Mouse (Mus musculus) small intestine, adult 2 months (tissue): ENCODE results near the gene Upk3bl. TPM values are rescaled to one million over a fixed set of nuclear protein-coding genes. Genes with fewer than 3 reads are reported as not detected.

Experiments
- H3K27ac ChIP-seq: fragments of 200-500 bp; 2 replicates; pipeline ENCODE4 v1.5.1; 2012; ENCODE audit warnings: low read depth, low read length, control low read depth, inconsistent platforms; ENCODE audit not compliant: insufficient read depth
- H3K27me3 ChIP-seq: fragments of 200-500 bp; 2 replicates; pipeline ENCODE4 v1.6.1; 2012; ENCODE audit warnings: mild to moderate bottlenecking, moderate library complexity, low read length, inconsistent platforms; ENCODE audit not compliant: control insufficient read depth, insufficient read depth
- H3K36me3 ChIP-seq: fragments of 200-500 bp; 2 replicates; pipeline ENCODE4 v1.6.1; 2012; ENCODE audit warnings: mild to moderate bottlenecking, low read length, control low read depth, inconsistent platforms; ENCODE audit not compliant: control insufficient read depth, insufficient read depth
- H3K4me1 ChIP-seq: fragments of 200-500 bp; 2 replicates; pipeline ENCODE4 v1.6.1; 2012; ENCODE audit warnings: low read length, inconsistent platforms, mixed read lengths; ENCODE audit not compliant: control insufficient read depth, insufficient read depth, insufficient read length
- H3K4me3 ChIP-seq: fragments of 200-500 bp; 2 replicates; pipeline ENCODE4 v1.5.1; 2012; ENCODE audit warnings: low read depth, mild to moderate bottlenecking, control low read depth, inconsistent platforms, low read length, moderate library complexity
- CTCF ChIP-seq: fragments of 200-500 bp; IDR thresholded peaks from 2 replicates; pipeline ENCODE4 v1.5.1; 2012; ENCODE audit warnings: low read depth, mild to moderate bottlenecking, control low read depth, inconsistent platforms, low read length, moderate library complexity, mixed read lengths; ENCODE audit not compliant: insufficient replicate concordance, insufficient read length; ENCODE audit errors: extremely low read depth
- POLR2A ChIP-seq: fragments of 200-500 bp; IDR thresholded peaks from 2 replicates; pipeline ENCODE4 v1.6.1; 2012; ENCODE audit warnings: low read depth, mild to moderate bottlenecking, control low read depth, inconsistent platforms, low read length, moderate library complexity
- WGBS: fragments of 180-500 bp; shearing (Covaris S2); methylation state at CpG from one replicate; pipeline ENCODE4 v1.1.7; 2018; 5-methylcytosine and 5-hydroxymethylcytosine counted together
- polyA plus RNA-seq: library from polyadenylated mRNA; depleted of rRNA; stranded (reverse); fragments of >200 nt; gene quantifications from 2 replicates; pipeline ENCODE4 v1.2.3, GENCODE M21; 2012

Upk3bl gene
- polyA plus RNA-seq, 1 experiment, result 1.7 TPM

- no peaks in the 10 kb centered on the region for H3K27me3 ChIP-seq
- peaks cover 14% of the 10 kb centered on the region for H3K4me1 ChIP-seq
- peak within 1 kb of the TSS; percentile 25; the same call in 1 of the 2 replicates for H3K27ac ChIP-seq
- WGBS, result 1% methylated on average over 28 of the region's 28 CpGs
- no peaks in the 10 kb centered on the region for H3K36me3 ChIP-seq
- TF ChIP-seq CTCF, result no peak
- TF ChIP-seq POLR2A, result no peak
- peak within 1 kb of the TSS; percentile 77 for H3K4me3 ChIP-seq
Measured at GRCm38 (mm10) chr5:136083669-136084107, 29.4 kb downstream of the Upk3bl start, which contains the start of gene Rasa4. Gene Rasa4 (plus strand): TSS chr5:136083916.

- H3K36me3 ChIP-seq, result no peaks in the 10 kb centered on the region
- TF ChIP-seq CTCF (no peak), POLR2A (0 out of 2 replicates have a peak, but pooled peaks have one; percentile 4)
Measured at GRCm38 (mm10) chr5:136084144-136084881, 30.0 kb downstream of the Upk3bl start.

GRCm38 (mm10) chr5:136084891-136085651, 30.8 kb downstream of the Upk3bl start:
- 11% methylated on average over 21 of the region's 21 CpGs for WGBS
- TF ChIP-seq CTCF (no peak), POLR2A (no peak)

More at GRCm38 (mm10) chr5:136084144-136084881, 30.0 kb downstream of the Upk3bl start:
- H3K27me3 ChIP-seq, result no peaks in the 10 kb centered on the region
- H3K4me1 ChIP-seq, result peaks cover 14% of the 10 kb centered on the region
- WGBS, result 2% methylated on average over 23 of the region's 23 CpGs
- H3K27ac ChIP-seq, result peak overlapping the region; percentile 25; the same call in 1 of the 2 replicates
- peak overlapping the region; percentile 77 for H3K4me3 ChIP-seq

GRCm38 (mm10) chr5:136086290-136086689, 32.0 kb downstream of the Upk3bl start:
- H3K27me3 ChIP-seq, result no peaks in the 10 kb centered on the region
- TF ChIP-seq POLR2A (no peak), CTCF (no peak)
- 83% methylated on average over 8 of the region's 8 CpGs for WGBS
- H3K4me3 ChIP-seq, result peak overlapping the region; percentile 18; the same call in 1 of the 2 replicates
- no peaks in the 10 kb centered on the region for H3K36me3 ChIP-seq
- peaks cover 14% of the 10 kb centered on the region for H3K4me1 ChIP-seq
- no peak overlapping the region for H3K27ac ChIP-seq

More at GRCm38 (mm10) chr5:136084891-136085651, 30.8 kb downstream of the Upk3bl start:
- Histone ChIP-seq H3K4me3 (peak overlapping the region; percentile 77), H3K36me3 (no peaks in the 10 kb centered on the region), H3K27ac (0 out of 2 replicates have a peak overlapping the region, but pooled peaks have one; percentile 25), H3K27me3 (no peaks in the 10 kb centered on the region), H3K4me1 (peaks cover 14% of the 10 kb centered on the region)

- H3K4me3 ChIP-seq, result no peak overlapping the region
- peaks cover 12% of the 10 kb centered on the region for H3K4me1 ChIP-seq
- TF ChIP-seq POLR2A (no peak), CTCF (no peak)
- H3K27me3 ChIP-seq, result no peaks in the 10 kb centered on the region
- H3K27ac ChIP-seq, result no peak overlapping the region
- H3K36me3 ChIP-seq, result peaks cover 5% of the 10 kb centered on the region; the same call in 1 of the 2 replicates
- 42% methylated on average over 14 of the region's 14 CpGs for WGBS
Measured at GRCm38 (mm10) chr5:136088821-136089575, 34.7 kb downstream of the Upk3bl start.

GRCm38 (mm10) chr5:136091927-136092326, 37.6 kb downstream of the Upk3bl start:
- Histone ChIP-seq H3K27ac (no peak overlapping the region), H3K4me1 (peaks cover 5% of the 10 kb centered on the region; the same call in 1 of the 2 replicates)
- 74% methylated on average over 5 of the region's 5 CpGs for WGBS

More at GRCm38 (mm10) chr5:136091927-136092326, 37.6 kb downstream of the Upk3bl start:
- TF ChIP-seq CTCF, result no peak
- TF ChIP-seq POLR2A, result no peak
- Histone ChIP-seq H3K36me3 (peaks cover 5% of the 10 kb centered on the region; the same call in 1 of the 2 replicates), H3K4me3 (no peak overlapping the region), H3K27me3 (no peaks in the 10 kb centered on the region)
